Mouse (Mus musculus) cerebellum, adult 9-10 months (tissue): ENCODE measurements at regions not wholly inside any gene's neighbourhood (a gene's known extent, or its start where the extent isn't known, plus 50 kb on each side); places are given as distances from the start of the nearest gene placed in this dataset.
A peak's percentile ranks its signal among the peaks of the same experiment; 100 is the strongest.

ENCODE experiments used
- DNase-seq: peaks from one replicate; pipeline ENCODE4 v3.0.0; 2022

- no peak for DNase-seq
Measured at GRCm38 (mm10) chr11:18399561-18399960, 445.9 kb upstream of the Etaa1 start.

- DNase-seq, result no peak
Measured at GRCm38 (mm10) chr11:18396397-18396796, 442.7 kb upstream of the Etaa1 start.

- no peak for DNase-seq
Measured at GRCm38 (mm10) chr11:18395631-18396030, 442.0 kb upstream of the Etaa1 start.

- DNase-seq, result no peak
Measured at GRCm38 (mm10) chr11:18372813-18373332, 419.2 kb upstream of the Etaa1 start.

GRCm38 (mm10) chr11:18371304-18371703, 417.6 kb upstream of the Etaa1 start:
- DNase-seq, result no peak

GRCm38 (mm10) chr11:18370861-18371260, 417.2 kb upstream of the Etaa1 start:
- DNase-seq, result peak; percentile 4

DNA sequence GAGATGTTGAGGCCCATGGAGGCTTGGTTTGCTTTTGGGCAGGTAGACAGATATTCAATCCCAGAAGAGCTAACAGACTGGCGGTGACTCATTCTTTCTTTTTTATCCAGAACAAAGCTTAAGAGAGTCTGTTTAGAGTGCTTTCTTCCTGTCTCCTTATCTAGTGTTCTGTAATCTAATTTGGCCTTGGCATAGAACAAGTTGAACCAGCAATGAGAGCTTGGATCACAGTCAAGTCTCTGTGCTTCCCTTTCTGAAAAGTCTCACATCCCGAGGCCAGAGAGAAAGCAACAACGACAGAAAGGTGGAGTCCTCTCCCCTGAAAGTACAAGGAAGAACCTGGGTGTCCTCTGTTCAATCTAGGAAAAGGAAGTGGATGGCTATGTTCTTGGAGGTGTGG, 401.2 kb upstream of the Etaa1 start:
- no peak for DNase-seq

- no peak for DNase-seq
Measured at GRCm38 (mm10) chr11:18354156-18354555, 400.5 kb upstream of the Etaa1 start.

- DNase-seq, result no peak
Measured at GRCm38 (mm10) chr11:18347841-18348240, 394.2 kb upstream of the Etaa1 start.

- no peak for DNase-seq
Measured at GRCm38 (mm10) chr11:18313510-18314301, 360.0 kb upstream of the Etaa1 start.

DNA sequence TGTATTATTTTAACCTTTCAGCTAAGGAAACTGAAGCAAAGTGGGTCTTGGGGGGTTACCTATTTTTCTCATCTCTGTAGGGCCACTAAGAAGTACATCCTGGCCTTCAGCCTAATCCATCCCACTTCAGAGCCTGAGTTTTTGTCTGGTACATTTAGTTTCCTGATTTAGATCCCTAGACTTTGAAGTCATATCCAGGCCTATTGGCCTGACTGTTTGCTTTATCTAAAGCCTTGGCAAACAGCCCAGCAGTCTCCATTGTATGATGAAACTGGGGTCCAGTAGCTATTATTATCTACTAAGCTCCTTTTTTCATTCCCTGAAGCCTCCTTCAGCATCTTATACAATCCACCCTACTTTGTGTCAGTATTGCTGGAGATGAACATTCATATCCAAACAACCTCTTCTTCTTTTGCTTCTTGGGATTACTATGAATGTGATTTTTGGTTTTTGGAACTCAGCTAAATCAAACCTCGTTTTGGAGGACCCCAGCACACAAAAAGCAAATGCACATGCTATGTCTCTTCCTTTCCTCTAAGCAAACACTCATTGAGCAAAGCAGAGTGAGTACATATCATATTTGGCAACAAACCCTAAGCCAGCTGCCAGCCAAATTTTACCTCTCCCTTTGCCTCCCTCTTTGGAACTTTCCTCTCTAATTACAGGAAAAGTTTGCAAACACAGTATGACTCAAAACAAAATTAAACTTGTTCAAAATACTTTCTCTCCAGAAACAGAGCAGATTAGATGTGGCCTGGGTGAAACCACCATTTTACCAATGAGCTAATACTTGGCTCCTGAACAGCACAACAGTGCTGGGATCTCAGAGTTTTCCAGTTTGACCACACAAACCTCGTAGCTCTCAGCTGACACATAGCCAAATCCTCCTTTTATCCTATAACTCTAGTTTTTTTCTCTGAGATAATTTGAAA, 342.8 kb upstream of the Etaa1 start:
- DNase-seq, result no peak

DNA sequence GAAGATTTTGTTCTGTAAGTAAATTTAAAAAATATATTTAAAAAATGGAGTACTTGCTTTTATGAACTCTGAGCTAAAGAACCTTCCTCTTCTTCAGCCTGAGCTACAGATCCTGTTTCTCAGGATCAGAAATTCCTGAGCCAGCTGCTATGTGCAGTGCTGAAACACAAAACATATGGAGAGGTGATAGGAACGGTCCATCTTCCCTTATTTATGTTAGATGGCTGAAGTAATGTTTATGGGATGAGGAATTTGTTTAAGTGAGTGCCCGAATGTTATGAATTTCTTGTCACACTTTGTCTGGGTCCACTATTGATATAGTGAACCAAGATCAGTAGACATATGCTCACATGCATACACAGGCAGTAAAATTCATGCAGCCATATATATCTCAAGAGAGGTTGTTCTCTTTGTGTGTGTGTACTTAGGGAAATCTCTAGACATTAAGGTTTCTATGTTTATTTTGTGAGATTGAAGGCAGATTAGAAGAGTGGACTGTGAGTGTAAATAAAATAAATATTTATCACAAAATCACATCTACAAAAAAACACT, 325.0 kb upstream of the Etaa1 start:
- no peak for DNase-seq

DNA sequence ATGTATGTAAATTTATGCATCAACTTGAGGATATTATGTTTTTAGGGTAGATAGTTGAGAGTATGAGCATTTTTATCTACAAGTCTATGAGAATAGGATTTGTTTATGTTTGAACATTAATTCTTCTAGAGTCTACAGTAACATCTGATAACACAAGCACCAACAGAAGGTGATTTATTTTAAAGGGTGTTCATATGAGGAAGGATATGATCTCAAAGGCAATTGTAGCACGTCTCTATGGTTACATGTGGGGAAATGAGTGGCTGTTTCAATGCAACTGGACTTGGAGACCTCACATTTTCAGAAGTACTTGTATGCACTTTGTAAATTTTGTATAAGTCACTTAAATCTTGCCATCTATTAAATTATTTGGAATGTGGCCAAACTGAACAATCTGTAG, 318.7 kb upstream of the Etaa1 start:
- no peak for DNase-seq

DNA sequence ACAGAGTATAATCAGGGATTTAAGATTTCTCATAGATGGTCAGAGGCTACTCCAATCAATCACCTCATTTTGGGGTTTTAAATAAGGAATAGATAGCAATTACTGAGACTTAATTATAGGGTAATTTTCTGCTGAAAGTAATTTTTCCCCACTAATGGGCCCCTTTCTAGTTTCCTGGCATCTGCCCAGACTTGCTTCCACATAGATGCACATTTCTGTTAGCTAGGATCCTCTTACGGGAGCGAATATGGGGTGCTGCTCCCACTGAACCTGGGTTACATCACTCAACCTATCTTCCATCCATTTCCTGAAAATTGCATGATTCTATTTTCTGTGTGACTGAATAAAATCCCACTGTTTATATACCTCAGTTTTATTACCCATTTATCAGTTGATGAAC, 312.5 kb upstream of the Etaa1 start:
- DNase-seq, result no peak

DNA sequence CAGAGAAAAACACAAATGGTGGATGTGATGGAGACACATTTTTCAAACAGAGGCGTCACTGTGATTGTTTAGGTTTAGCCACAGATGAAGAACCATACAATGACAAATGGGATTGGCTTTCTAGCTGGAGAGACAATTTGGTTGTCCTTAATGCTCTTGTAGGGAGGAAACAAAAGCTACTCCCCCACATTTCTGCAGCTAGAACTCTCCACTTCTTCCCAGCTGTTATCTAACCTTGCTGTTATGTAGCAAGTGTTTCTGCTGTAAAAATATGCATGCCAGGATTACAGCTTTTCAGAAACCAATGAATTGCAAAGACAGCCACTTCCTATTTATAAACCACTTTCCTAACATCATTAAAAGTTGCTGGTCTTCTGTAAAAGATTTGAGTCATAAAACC, 309.2 kb upstream of the Etaa1 start:
- no peak for DNase-seq

DNA sequence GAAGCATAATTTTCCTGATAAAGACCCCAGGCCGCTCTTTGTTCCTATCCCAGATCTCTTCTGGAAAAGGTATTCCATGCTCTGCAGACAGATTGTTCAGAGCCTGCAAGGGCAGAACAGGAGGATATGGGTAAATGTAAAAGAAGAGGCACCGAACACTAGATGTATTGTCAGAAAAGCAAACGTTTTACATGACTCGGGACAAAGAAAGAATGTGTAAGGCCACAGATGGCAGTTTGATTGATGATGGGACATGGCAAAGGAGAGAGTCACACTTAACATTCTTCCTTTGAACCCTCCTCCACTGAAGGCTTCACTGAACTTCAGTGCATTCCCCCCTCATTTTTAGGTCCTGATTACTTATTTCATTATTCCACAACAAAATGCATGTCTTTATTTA, 295.6 kb upstream of the Etaa1 start:
- no peak for DNase-seq

- DNase-seq, result no peak
Measured at GRCm38 (mm10) chr11:18216762-18217161, 263.1 kb upstream of the Etaa1 start.

DNA sequence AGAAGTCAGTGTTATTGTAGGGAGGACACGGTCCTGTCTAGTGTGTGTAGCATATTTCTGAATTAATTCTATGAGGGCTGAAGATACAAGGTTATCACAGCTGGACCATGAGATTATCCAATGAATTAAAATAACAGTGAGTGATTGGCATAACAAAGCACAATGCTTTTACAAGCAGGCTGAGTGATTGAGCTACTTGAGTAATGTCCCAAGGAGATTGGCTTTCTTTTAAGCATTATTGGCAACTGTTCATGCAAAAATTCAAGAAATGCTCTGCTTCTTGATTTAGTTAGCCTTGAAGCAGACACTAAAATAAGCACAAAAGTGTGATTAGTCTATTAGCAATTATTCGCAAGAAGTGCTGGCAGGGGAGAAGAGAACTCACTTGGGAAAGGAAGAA, 219.4 kb upstream of the Etaa1 start:
- DNase-seq, result no peak

GRCm38 (mm10) chr11:18171207-18171776, 217.6 kb upstream of the Etaa1 start:
- DNase-seq, result no peak

DNA sequence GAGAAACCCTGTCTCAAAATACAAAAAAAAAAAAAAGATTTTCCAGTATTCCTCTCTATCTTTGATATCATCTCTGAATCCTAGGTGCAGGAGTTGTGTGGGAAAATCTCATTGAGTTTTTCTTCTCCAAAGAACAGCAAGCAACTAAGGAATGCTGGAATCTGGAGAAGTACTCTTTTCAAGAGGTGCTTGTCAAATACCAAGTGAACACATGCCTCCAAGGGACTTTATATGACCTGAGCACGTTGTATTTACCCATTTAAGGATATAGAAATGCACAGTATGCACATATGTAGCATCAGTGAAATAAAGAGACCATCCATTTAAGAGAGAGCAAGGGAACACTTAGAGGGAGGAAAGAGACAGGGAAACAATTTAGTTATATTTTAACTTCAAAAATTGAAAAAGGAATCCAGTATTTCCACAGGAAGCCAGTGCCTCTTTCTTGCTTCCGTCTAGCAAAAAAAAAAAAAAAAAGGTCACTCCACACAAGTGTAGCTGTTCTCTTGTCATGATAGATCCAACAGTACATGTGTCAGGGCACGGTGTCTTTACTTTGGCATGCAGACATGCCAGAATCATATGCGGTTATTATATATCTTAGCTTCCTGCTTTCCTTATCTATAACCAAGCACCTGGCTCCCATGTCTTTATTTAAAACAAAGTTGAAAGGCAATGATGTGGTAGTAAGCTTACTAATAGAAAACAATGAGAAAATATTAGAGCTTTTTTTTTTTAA, 212.1 kb upstream of the Etaa1 start:
- DNase-seq, result no peak

DNA sequence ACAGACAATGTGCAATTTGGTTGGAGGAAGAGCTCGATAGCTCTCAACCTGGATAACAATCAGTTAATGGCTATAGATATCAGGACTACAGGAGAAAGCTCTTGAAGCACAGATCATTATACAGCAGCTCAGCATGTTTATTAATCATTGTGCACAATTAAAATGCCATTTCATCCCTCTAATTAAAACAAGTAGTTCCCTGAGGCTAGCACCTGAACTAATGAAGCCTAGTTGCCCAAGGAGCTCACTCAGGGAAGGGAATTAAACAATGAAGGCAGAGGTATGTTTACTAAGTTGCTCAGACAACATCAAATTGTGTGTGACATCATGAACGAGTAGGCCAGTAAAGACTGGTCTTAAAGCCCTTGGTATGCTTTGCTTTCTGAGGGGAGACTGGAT, 210.3 kb upstream of the Etaa1 start:
- no peak for DNase-seq
